Mouse (Mus musculus) stomach, postnatal 0 days (tissue): ENCODE measurements around the gene Gzmm. TPM values are rescaled to one million over a fixed set of nuclear protein-coding genes. Genes with fewer than 3 reads are reported as not detected.
A peak's percentile ranks its signal among the peaks of the same experiment; 100 is the strongest.

Experiments used
- ATAC-seq: fragments of 200-750 bp; cut with Nextera tagmentation; 2 replicates; pipeline ENCODE4 v1.8.0; 2017; ENCODE audit not compliant: low FRiP score, low TSS enrichment
- DNase-seq: peaks from one replicate; pipeline ENCODE4 v3.0.0-alpha.2; 2016; ENCODE audit warnings: low spot score
- H3K27ac ChIP-seq: fragments of 300-500 bp; sonication (generic); replicated peaks from 2 replicates; pipeline ENCODE4 v1.5.1; 2014; ENCODE audit warnings: mild to moderate bottlenecking, control low read depth
- H3K27me3 ChIP-seq: fragments of 300-500 bp; sonication (generic); 2 replicates; pipeline ENCODE4 v1.6.1; 2014; ENCODE audit warnings: low read length; ENCODE audit not compliant: control insufficient read depth, insufficient read depth
- H3K36me3 ChIP-seq: fragments of 300-500 bp; sonication (generic); 2 replicates; pipeline ENCODE4 v1.6.1; 2014; ENCODE audit warnings: low read length, mixed read lengths; ENCODE audit not compliant: control insufficient read depth, insufficient read depth
- H3K4me1 ChIP-seq: fragments of 300-500 bp; sonication (generic); replicated peaks from 2 replicates; pipeline ENCODE4 v1.6.1; 2014; ENCODE audit warnings: antibody characterized with exemption; ENCODE audit not compliant: control insufficient read depth, insufficient read depth
- H3K4me2 ChIP-seq: fragments of 300-500 bp; sonication (generic); replicated peaks from 2 replicates; pipeline ENCODE4 v1.6.1; 2014; ENCODE audit warnings: low read depth, mild to moderate bottlenecking, control low read depth, moderate library complexity
- H3K4me3 ChIP-seq: fragments of 300-500 bp; sonication (generic); 2 replicates; pipeline ENCODE4 v1.5.1; 2014; ENCODE audit warnings: low read depth, low read length, control low read depth
- H3K9ac ChIP-seq: fragments of 300-500 bp; sonication (generic); 2 replicates; pipeline ENCODE4 v1.6.1; 2014; ENCODE audit warnings: mild to moderate bottlenecking, low read length, control low read depth, mixed read lengths
- H3K9me3 ChIP-seq: fragments of 300-500 bp; sonication (generic); 2 replicates; pipeline ENCODE4 v1.6.1; 2016; ENCODE audit warnings: low read length; ENCODE audit not compliant: control insufficient read depth
- CTCF ChIP-seq: IDR thresholded peaks from 2 replicates; pipeline ENCODE4 v1.5.1; 2016; ENCODE audit warnings: antibody characterized with exemption, low read depth, mild to moderate bottlenecking, moderate library complexity
- EP300 ChIP-seq: optimal IDR thresholded peaks from 2 replicates; pipeline ENCODE3; 2016; ENCODE audit warnings: antibody characterized with exemption
- WGBS: fragments of 180-500 bp; shearing (Covaris S2); extraction: QIAGEN DNeasy Blood & Tissue Kit; methylation state at CpG from one replicate; pipeline ENCODE4 v1.1.7; 2014; 5-methylcytosine and 5-hydroxymethylcytosine counted together
- polyA plus RNA-seq: library from polyadenylated mRNA; unstranded; fragments of >200 nt; fragmentation: Nextera tagmentation; extraction: Ambion mirVana; gene quantifications from 2 replicates; pipeline ENCODE4 v1.2.1, GENCODE M21; 2015

Gzmm gene
- polyA plus RNA-seq, 1 experiment from 2014 or later, result 0.62 TPM

- 2% methylated on average over 10 of the region's 10 CpGs for WGBS
- DNase-seq (peak; percentile 86), ATAC-seq (no peak; the same call in 1 of the 2 replicates)
Measured at GRCm38 (mm10) chr10:79682916-79683582, 5.8 kb upstream of the Gzmm start.

GRCm38 (mm10) chr10:79683726-79684640 is 4.8 kb upstream of the Gzmm start:
- 0 out of 2 replicates have a peak overlapping the region, but pooled peaks have one; percentile 8 for H3K27ac ChIP-seq
- no peaks in the 10 kb centered on the region for H3K9me3 ChIP-seq
- no peaks in the 10 kb centered on the region for H3K27me3 ChIP-seq
- peak overlapping the region; percentile 85 for H3K9ac ChIP-seq
- 80% methylated on average over 6 of the region's 6 CpGs for WGBS
- DNase-seq, result no peak
- ATAC-seq, result no peak
- TF ChIP-seq CTCF (no peak), EP300 (no peak)
- peak overlapping the region; percentile 75 for H3K4me2 ChIP-seq
- peaks cover 20% of the 10 kb centered on the region for H3K36me3 ChIP-seq
- peak overlapping the region; percentile 73; the same call in 1 of the 2 replicates for H3K4me3 ChIP-seq
- H3K4me1 ChIP-seq, result peaks cover 10% of the 10 kb centered on the region; the same call in 1 of the 2 replicates

More at GRCm38 (mm10) chr10:79682916-79683582, 5.8 kb upstream of the Gzmm start:
- Histone ChIP-seq H3K4me1 (peaks cover 10% of the 10 kb centered on the region; the same call in 1 of the 2 replicates), H3K9me3 (no peaks in the 10 kb centered on the region), H3K27me3 (no peaks in the 10 kb centered on the region), H3K36me3 (peaks cover 11% of the 10 kb centered on the region), H3K27ac (peak overlapping the region; percentile 89), H3K9ac (peak overlapping the region; percentile 85), H3K4me2 (peak overlapping the region; percentile 75), H3K4me3 (peak overlapping the region; percentile 73)
- TF ChIP-seq CTCF, result peak; percentile 75
- TF ChIP-seq EP300, result no peak

- Histone ChIP-seq H3K4me2 (no peak overlapping the region), H3K27me3 (no peaks in the 10 kb centered on the region), H3K4me1 (peaks cover 10% of the 10 kb centered on the region; the same call in 1 of the 2 replicates), H3K36me3 (peaks cover 20% of the 10 kb centered on the region), H3K9me3 (no peaks in the 10 kb centered on the region), H3K9ac (no peak overlapping the region), H3K4me3 (no peak overlapping the region), H3K27ac (no peak overlapping the region)
- TF ChIP-seq EP300 (no peak), CTCF (no peak)
- ATAC-seq (no peak), DNase-seq (no peak)
- WGBS, result 93% methylated on average over 25 of the region's 25 CpGs
Measured at GRCm38 (mm10) chr10:79684770-79685600, 3.8 kb upstream of the Gzmm start.

GRCm38 (mm10) chr10:79686219-79686618 is 2.6 kb upstream of the Gzmm start:
- 88% methylated on average over 2 of the region's 2 CpGs for WGBS
- Histone ChIP-seq H3K9me3 (no peaks in the 10 kb centered on the region), H3K27ac (no peak overlapping the region), H3K9ac (no peak overlapping the region), H3K4me1 (peaks cover 10% of the 10 kb centered on the region; the same call in 1 of the 2 replicates), H3K4me2 (no peak overlapping the region), H3K4me3 (no peak overlapping the region), H3K27me3 (no peaks in the 10 kb centered on the region), H3K36me3 (peaks cover 20% of the 10 kb centered on the region)
- ATAC-seq, result no peak
- no peak for TF ChIP-seq EP300
- no peak for TF ChIP-seq CTCF
- no peak for DNase-seq

GRCm38 (mm10) chr10:79686691-79687090 is 2.1 kb upstream of the Gzmm start:
- 73% methylated on average over 1 of the region's 1 CpGs for WGBS

More at GRCm38 (mm10) chr10:79686691-79687090, 2.1 kb upstream of the Gzmm start:
- H3K9ac ChIP-seq, result no peak overlapping the region
- H3K4me2 ChIP-seq, result no peak overlapping the region
- no peaks in the 10 kb centered on the region for H3K27me3 ChIP-seq
- TF ChIP-seq CTCF (no peak), EP300 (no peak)
- H3K27ac ChIP-seq, result no peak overlapping the region
- DNase-seq, result no peak
- ATAC-seq, result no peak
- peaks cover 10% of the 10 kb centered on the region; the same call in 1 of the 2 replicates for H3K4me1 ChIP-seq
- H3K36me3 ChIP-seq, result peaks cover 20% of the 10 kb centered on the region
- no peaks in the 10 kb centered on the region for H3K9me3 ChIP-seq
- no peak overlapping the region for H3K4me3 ChIP-seq
